Mouse (Mus musculus) myocyte (in vitro differentiated cells): Measurements from ENCODE around the gene Nrd1.

ENCODE experiments used
- CEBPB ChIP-seq: IDR thresholded peaks from 2 replicates; pipeline ENCODE4 v1.6.1; 2011; ENCODE audit warnings: mild to moderate bottlenecking, moderate library complexity; ENCODE audit not compliant: poor library complexity, insufficient read depth, severe bottlenecking
- E2F4 ChIP-seq: IDR thresholded peaks from one replicate; pipeline ENCODE4 v1.6.1; 2011; ENCODE audit warnings: mild to moderate bottlenecking, control low read depth, moderate library complexity; ENCODE audit not compliant: insufficient read depth
- MAX ChIP-seq: IDR thresholded peaks from one replicate; pipeline ENCODE4 v1.6.1; 2011; ENCODE audit warnings: low read depth, mild to moderate bottlenecking, control low read depth
- MYOD1 ChIP-seq, 3 experiments: IDR thresholded peaks; one replicate each; pipeline ENCODE4 v1.6.1; 2011; ENCODE audit warnings: control low read depth in 2 of 3, low read depth in 2 of 3, mild to moderate bottlenecking in 2 of 3, moderate library complexity in 1 of 3; ENCODE audit not compliant: insufficient read length in 2 of 3, control insufficient read depth in 1 of 3
- MYOG ChIP-seq, 3 experiments: IDR thresholded peaks; one replicate each; pipeline ENCODE4 v1.6.1; 2011; ENCODE audit warnings: control low read depth in 2 of 3, low read depth in 2 of 3, mild to moderate bottlenecking in 2 of 3; ENCODE audit not compliant: insufficient read length in 2 of 3, control insufficient read depth in 1 of 3, insufficient read depth in 1 of 3
- POLR2A ChIP-seq: IDR thresholded peaks from one replicate; pipeline ENCODE4 v1.6.1; 2011; ENCODE audit warnings: low read depth, mild to moderate bottlenecking, control low read depth, moderate library complexity; ENCODE audit not compliant: insufficient read length
- POLR2AphosphoS2 ChIP-seq: IDR thresholded peaks from one replicate; pipeline ENCODE4 v1.6.1; 2011; ENCODE audit warnings: low read depth, control low read depth; ENCODE audit not compliant: insufficient read length
- REST ChIP-seq: IDR thresholded peaks from one replicate; pipeline ENCODE4 v1.6.1; 2011; ENCODE audit warnings: mild to moderate bottlenecking, control low read depth, moderate library complexity; ENCODE audit not compliant: insufficient read depth, insufficient read length
- TCF12 ChIP-seq: IDR thresholded peaks from one replicate; pipeline ENCODE4 v1.6.1; 2011; ENCODE audit warnings: mild to moderate bottlenecking, control low read depth; ENCODE audit not compliant: poor library complexity, insufficient read depth, severe bottlenecking
- TCF3 ChIP-seq: IDR thresholded peaks from one replicate; pipeline ENCODE4 v1.6.1; 2011; ENCODE audit warnings: low read depth, control low read depth; ENCODE audit not compliant: insufficient read length
- USF1 ChIP-seq: IDR thresholded peaks from one replicate; pipeline ENCODE4 v1.6.1; 2011; ENCODE audit warnings: low read depth, mild to moderate bottlenecking, control low read depth, moderate library complexity

DNA sequence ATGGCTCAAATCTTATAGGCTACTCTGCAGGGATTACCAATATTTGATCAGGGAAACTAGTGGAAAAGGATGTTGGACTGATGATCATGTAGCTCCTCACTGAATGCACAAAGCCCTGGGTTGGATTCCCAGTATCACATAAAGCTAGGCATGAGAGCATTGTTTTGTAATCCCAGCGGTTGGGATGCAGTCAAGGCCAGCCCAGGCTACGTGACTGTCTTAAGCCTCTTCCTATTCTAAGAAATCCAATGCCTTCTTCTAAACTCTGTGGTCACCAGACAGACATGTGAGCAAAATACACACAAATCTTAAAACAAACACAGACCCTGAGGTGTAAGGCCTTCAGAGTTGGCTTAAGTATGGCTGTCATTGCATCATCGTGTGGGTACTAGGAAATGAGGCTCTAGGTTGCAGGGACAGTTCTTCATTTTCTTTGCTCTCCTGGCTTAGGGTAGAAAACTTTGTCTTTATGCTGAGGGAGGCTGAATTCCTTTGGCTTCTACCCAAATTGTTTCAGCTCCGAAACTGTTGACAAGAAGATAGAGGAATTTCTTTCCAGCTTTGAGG, 58.9 kb downstream of the Nrd1 start:
- 0 out of 2 replicates have a peak, but pooled peaks have one; percentile 33 for TF ChIP-seq CEBPB
- no peak for TF ChIP-seq POLR2A
- TF ChIP-seq E2F4, result no peak
- TF ChIP-seq POLR2AphosphoS2, result no peak
- no peak for TF ChIP-seq USF1
- TF ChIP-seq TCF3, result no peak
- TF ChIP-seq TCF12, result no peak
- no peak for TF ChIP-seq MAX
- TF ChIP-seq REST, result no peak
- TF ChIP-seq MYOD1 (IDR thresholded peaks at IDR 0.05; ENCODE audit: control insufficient read depth in 1 of 3, insufficient read length in 2 of 3, low read depth in 2 of 3), result no peak
- no peak for TF ChIP-seq MYOG (IDR thresholded peaks at IDR 0.05; ENCODE audit: control insufficient read depth in 1 of 3, insufficient read depth in 1 of 3, insufficient read length in 2 of 3, low read depth in 2 of 3)
